In the genomic region with DNA sequence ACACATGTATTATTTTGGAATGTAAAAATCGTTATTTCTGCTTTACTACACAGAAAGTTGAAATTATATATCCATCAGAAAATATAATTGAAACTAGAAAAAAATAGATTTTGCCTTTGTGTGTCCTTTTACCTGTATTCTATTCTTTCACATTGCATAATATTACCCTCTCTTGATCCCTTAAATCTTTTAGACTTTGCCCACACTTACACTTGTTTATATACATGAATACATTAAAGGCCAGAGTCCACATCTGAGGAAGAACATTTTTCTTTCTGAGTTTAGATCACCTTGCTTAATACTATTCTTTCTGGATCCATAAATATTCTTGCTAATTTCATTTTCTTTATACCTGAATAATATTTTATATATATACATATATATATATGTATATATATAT, we compare ENCODE assay signal across 34 mouse cellular contexts.
"Had no signal": no experiment of that assay in that cellular context is flagged by ENCODE, and none has a peak within 500 bp of the region (broad histone marks: within the 10 kb centered on the region; RNA-seq: fewer than 3 reads in every experiment).

No protein-coding gene starts in this region.

- H3K27ac ChIP-seq: heart, adult 2 months; heart, embryonic 10.5 days; heart, embryonic 13.5 days; heart, embryonic 15.5 days; hindbrain, embryonic 10.5 days; hindbrain, embryonic 12.5 days; hindbrain, embryonic 13.5 days; hindbrain, embryonic 15.5 days; hindbrain, postnatal 0 days; kidney, embryonic 15.5 days; kidney, postnatal 0 days; layer of hippocampus, adult 2 months; left cerebral cortex, adult 2 months had no signal

- H3K4me2 ChIP-seq: heart, embryonic 11.5 days; heart, embryonic 12.5 days; heart, embryonic 13.5 days; heart, embryonic 15.5 days; hindbrain, embryonic 12.5 days; hindbrain, embryonic 13.5 days; hindbrain, embryonic 15.5 days; kidney, embryonic 15.5 days had no signal

- H3K9ac ChIP-seq: heart, embryonic 12.5 days; heart, embryonic 13.5 days; heart, embryonic 15.5 days; hindbrain, embryonic 12.5 days; hindbrain, embryonic 13.5 days; hindbrain, embryonic 15.5 days; kidney, embryonic 15.5 days had no signal

- H3K9me3 ChIP-seq: heart, embryonic 10.5 days; heart, embryonic 12.5 days; heart, embryonic 13.5 days; heart, embryonic 15.5 days; hindbrain, embryonic 10.5 days; hindbrain, embryonic 12.5 days; hindbrain, embryonic 13.5 days; hindbrain, embryonic 15.5 days; kidney, embryonic 15.5 days had no signal

- H3K4me1 ChIP-seq: heart, embryonic 10.5 days; heart, embryonic 12.5 days; heart, embryonic 13.5 days; heart, embryonic 15.5 days; hindbrain, embryonic 10.5 days; hindbrain, embryonic 12.5 days; hindbrain, embryonic 13.5 days; hindbrain, embryonic 15.5 days; kidney, embryonic 15.5 days had no signal

- DNase-seq: heart, adult 18-20 months; heart, adult 2 months; heart, postnatal 10 days; heart, postnatal 14 days; heart, postnatal 36 days; heart, postnatal 4 days; kidney, adult 11 months; kidney, adult 18-20 months; kidney, adult 2 months; kidney, adult 8-10 months; kidney, adult 9 months; kidney, postnatal 10 days; kidney, postnatal 14 days; kidney, postnatal 25 days; kidney, postnatal 36 days; kidney, postnatal 4 days; layer of hippocampus, adult 9-11 months; layer of hippocampus, postnatal 36 days had no signal

- ATAC-seq: hindbrain, embryonic 16.5 days; hindbrain, postnatal 0 days; inflammation-experienced regulatory T-cells, adult 6 months had no signal

- H3K36me3 ChIP-seq: hindbrain, embryonic 12.5 days; hindbrain, embryonic 13.5 days; hindbrain, embryonic 15.5 days had no signal

- H3K27me3 ChIP-seq: heart, embryonic 12.5 days; heart, embryonic 13.5 days; heart, embryonic 15.5 days; hindbrain, embryonic 12.5 days; hindbrain, embryonic 13.5 days; hindbrain, embryonic 15.5 days; kidney, embryonic 15.5 days had no signal

- H3K4me3 ChIP-seq: heart, adult 2 months; heart, embryonic 10.5 days; heart, embryonic 12.5 days; heart, embryonic 13.5 days; heart, embryonic 15.5 days; hindbrain, embryonic 10.5 days; hindbrain, embryonic 12.5 days; hindbrain, embryonic 13.5 days; hindbrain, embryonic 15.5 days; kidney, embryonic 15.5 days; layer of hippocampus, adult 2 months; left cerebral cortex, adult 2 months had no signal
